Mouse (Mus musculus): ENCODE data around the gene Ank. TPM values are rescaled to one million over a fixed set of nuclear protein-coding genes. Genes with fewer than 3 reads are reported as not detected.

Ank gene
- polyA plus RNA-seq, 3 experiments from 2014 or later = 12.4 to 20.7 (median 19.4) TPM

Other genes starting within 250 kb of the Ank start
- gene Otulin, start 164.0 kb downstream of the Ank start, polyA plus RNA-seq (2017; shearing (Covaris generic)) = 10 to 100 TPM; 10.4 to 14.3 (median 12.3) TPM
- gene Otulinl, start 214.9 kb downstream of the Ank start, polyA plus RNA-seq (2017; shearing (Covaris generic)) = 100 to 1,000 TPM; 136 to 203 (median 170) TPM

Measured in inflammation-experienced regulatory T-cells, adult 6 months (primary cell).